Mouse (Mus musculus): Measurements from ENCODE around the gene Tifa.
A peak's percentile ranks its signal among the peaks of the same experiment; 100 is the strongest.
"Not testable (repeated sequence)": the region's sequence is repeated elsewhere in the genome, so short reads cannot be mapped to it uniquely, and the experiment has no call there.

Tifa gene

GRCm38 (mm10) chr3:127789500-127790191 lies at the start of gene Tifa:
Gene Tifa (plus strand): TSS chr3:127789805.
- DNase-seq (ENCODE audit: low spot score) = peak; percentile 44

- DNase-seq (ENCODE audit: low spot score) = no peak
Measured at GRCm38 (mm10) chr3:127741473-127741872, 48.1 kb upstream of the Tifa start.

DNA sequence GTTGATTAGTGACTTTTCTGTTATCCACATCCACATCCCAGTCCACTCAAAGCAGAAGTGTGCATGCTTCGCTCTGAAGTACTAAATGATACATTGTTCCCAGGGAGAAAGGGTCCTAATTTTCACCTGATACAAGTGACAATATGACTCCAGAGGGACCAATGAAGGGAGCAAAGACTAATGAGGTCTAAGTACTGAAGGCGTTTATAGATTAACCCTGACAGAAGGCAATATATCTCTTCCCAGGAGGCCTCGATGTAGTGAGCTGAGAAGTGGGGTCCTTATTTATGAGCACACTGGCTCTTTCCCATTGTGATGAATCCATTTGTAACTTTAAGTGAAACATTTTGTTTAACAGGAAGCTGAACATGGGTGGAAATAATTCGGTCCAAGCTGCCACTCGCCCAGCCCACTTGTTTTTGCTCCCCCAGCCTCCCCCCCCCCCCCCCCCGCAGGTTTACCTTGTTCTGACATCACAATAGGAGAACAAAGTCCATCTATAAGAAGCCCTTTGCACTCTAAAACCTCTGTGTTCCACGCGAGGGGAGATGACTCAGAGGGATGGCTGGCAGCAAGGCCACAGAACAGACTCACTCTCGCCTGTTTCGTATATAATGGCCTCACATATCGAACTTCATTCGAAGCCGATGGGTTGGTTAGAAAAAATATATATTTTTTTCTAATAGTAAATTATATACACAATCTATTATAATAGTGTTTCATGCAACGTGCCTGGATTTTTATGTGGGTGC lies 45.8 kb upstream of the Tifa start:
- no peak for DNase-seq (ENCODE audit: low spot score)

DNA sequence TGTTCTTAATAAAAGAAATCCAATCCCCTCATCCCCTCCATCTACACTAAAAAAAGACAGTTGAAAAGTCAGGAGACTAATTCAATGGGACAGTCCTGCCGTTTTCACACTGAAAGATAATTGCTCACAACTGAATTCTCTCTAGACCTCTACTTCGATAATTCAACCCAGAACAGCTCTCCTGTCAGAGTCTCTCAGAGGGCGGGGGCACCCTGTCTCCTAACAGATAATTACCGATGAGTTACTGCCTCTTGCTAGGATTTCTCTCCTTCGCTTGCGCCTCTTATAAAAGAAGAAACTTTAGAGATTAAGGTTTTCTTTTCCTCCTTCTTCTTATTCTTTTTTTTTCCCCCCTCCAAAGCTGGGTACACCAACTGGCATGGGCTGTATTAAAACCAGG lies 44.1 kb upstream of the Tifa start:
- DNase-seq (ENCODE audit: low spot score) = no peak

DNA sequence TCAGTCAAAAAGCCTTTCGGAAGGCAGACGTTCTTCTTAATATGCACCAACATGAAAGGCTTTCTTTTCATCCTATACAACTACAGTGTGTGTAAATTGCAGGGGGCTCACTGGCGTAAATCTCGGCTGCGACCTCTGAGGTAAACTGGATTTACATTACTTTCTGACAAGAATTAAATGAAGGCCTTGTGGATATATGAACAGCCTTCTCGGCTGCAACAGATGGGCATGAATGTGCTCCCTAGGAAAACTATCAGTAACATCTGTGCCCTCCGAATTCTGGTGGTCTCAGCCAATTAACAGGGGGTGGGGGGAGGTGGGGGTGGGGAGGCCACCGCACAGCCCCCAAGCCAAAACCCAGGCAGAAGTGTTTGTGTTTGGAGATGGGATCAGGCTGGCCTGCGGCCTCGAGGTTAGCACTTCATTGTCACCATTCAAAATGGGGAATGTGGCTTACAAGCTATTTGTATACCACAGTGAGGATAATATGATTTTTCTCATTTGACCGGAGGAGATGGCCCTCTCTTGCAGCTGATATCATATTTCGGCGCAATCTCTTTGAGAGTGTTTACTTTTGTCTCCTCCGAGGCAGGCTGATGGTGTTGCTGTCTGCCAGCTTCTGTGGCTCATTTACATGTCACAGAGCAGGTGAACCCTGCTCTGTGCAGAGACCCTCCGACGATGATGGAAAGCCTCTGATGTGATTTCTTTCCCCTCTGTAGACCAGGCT lies 43.5 kb upstream of the Tifa start:
- DNase-seq (ENCODE audit: low spot score) = no peak

DNA sequence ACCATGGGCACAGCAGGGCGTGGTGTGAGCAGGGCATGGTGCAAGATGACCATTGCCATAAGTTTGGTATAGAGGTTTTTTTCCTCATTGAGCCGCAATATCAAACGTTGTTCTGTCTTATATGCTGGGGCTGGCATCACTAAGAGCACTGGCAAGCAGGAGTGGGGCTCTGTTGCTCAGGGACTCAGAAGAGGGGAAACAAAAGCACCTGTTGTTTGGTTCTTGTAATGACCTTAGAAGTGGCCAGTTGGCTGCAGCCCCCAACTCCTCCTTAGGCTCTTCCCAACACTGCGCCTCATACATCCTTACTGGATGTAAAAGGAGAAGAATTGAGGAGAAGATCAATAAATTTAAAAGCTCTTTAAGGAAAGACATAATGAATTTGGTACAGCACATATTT lies 41.0 kb upstream of the Tifa start:
- no peak for DNase-seq (ENCODE audit: low spot score)

GRCm38 (mm10) chr3:127749266-127749665 lies 40.3 kb upstream of the Tifa start:
- DNase-seq (ENCODE audit: low spot score) = no peak

DNA sequence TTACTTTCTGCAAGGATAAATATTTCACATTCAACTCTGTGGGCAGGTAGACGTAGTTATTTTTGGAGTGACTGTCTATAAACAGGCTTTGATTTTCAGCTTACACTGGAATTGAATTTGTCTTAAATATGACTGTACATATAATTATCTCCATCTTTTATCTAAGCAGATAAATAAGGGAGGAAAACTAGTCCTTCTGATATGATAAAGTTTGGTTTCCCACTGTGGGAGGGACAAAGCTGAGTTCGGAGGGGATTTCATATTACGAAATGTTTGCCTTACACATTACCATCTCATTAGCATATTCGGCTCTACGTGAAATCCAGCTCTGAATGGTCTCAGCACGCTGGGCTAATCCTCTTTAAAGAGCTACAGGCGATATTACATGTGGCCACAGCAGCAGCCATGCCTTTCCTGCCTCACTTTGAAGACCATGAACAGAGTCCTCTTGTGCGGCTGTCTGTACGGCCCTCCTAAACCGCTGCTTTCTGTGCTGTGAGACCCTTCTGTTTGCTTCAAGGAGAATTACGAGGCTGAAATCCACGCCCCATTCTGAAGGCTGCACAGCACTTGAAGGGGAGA lies 39.5 kb upstream of the Tifa start:
- no peak for DNase-seq (ENCODE audit: low spot score)

GRCm38 (mm10) chr3:127756458-127756857 lies 33.1 kb upstream of the Tifa start:
- no peak for DNase-seq (ENCODE audit: low spot score)

DNA sequence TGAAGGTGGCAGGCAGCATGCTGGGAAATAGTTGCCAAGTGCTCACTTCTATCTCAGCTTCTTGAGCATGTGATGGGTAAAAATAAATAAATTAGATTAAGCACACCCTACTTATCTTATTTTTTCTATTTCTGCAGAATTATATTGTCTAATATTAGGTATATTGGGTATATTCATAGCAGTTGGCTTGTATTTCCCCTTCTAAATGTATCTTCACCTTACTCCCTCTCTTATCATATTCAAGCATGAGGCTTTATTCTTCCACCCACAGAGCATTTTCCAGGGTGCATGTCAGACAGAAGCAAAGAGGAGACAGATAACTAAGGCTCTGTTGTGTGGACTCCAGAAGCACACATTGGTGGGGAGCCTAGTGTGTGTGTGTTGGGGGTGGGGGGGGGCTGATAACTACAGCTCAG lies 31.7 kb upstream of the Tifa start:
- no peak for DNase-seq (ENCODE audit: low spot score)

DNA sequence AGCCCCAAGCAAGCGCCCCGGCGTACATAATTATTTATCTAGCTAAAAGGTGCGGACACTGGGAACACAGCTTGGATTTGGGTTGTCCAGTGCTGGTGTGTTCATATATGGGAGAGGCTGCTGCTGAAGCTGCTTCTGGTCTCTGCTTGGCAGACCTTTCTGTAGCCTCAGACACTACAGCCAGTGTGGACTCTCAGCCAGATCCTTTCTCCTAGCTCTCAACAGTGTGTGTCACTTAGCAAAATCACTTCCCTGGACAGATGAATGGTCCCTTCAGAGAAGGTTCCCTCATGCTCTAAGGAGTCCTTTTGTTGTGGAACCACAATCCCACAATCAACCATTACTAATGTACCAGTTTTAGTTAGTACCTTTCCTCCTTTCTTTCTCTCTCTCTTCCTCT lies 30.8 kb upstream of the Tifa start:
- DNase-seq (ENCODE audit: low spot score) = no peak

DNA sequence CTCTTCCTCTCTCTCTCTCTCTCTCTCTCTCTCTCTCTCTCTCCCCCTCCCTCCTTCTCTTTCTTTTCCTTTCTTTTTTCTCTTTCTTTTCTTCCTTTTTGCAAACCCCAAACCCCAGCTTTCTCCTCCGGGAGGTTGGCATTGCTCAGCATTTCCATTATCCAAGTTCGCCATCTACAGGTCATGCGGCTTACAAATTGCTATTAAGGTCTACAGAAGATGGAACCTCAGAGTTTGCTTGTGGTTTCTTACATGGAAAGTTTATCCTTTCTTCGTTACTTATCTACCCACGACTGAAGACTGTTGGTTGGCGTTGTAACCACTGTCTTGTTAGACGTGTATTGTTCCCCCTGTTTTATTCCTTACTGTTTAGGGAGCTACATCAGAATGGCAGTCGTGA lies 30.4 kb upstream of the Tifa start:
- peak; percentile 31 for DNase-seq (ENCODE audit: low spot score)

DNA sequence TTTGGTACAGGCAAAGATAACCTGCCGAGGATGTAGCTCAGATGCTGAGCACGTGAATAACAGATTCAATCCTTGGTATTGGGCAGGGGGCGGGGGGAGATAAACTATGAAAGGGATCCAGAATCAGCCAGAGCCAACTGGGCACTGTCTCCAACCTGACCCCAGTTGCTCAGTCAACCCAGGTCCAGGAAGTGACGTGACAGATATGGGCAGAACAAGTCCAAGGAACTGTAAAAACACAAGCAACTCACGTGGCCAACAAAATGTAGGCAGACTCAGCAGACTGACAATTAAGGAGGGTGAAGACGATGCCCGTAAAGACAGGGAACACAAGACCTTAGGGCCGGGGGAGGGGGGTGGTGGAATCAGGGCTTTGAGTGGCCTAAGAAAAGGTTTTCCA lies 27.2 kb upstream of the Tifa start:
- no peak for DNase-seq (ENCODE audit: low spot score)

DNA sequence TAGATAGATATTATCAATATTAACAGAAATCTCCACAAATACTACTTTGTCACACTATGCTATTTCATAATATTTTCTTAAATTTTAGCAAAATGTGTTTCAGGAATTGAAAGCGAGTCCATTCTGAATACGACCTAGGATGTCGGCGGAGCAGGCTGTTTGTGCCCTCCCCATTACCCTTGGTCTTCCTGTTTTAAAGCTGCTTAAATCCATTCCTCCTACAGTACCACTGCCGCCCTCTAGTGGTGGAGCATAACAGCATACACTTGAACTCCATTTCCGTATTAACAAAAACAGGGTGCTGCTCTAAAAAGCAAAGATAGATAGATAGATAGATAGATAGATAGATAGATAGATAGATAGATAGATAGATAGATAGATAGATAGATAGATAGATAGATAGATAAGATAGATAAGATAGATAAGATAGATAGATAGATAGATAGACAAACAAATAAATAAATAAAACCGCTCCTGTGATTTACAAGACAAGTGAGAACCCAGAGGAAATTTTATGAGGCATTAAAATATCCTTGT lies 26.5 kb upstream of the Tifa start:
- peak; percentile 70 for DNase-seq (ENCODE audit: low spot score)

DNA sequence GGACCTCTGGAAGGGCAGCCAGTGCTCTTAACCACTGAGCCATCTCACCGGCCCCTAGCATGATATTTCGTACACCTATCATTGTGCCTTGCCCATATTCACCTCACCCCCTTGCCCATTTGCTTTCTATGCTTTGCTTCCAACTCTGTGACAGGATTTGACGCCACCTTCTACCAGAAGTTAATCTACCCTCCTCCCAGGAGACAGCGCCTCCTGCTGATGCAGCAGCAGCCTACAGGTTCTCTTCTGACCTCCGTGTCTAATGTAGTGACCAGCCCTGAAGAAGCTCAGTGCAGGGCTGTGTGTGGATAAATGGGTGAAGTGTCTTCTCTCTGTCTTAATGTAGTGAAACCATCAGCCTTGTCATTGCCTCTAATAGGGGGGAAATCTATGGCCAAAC lies 25.1 kb upstream of the Tifa start:
- DNase-seq (ENCODE audit: low spot score) = no peak

DNA sequence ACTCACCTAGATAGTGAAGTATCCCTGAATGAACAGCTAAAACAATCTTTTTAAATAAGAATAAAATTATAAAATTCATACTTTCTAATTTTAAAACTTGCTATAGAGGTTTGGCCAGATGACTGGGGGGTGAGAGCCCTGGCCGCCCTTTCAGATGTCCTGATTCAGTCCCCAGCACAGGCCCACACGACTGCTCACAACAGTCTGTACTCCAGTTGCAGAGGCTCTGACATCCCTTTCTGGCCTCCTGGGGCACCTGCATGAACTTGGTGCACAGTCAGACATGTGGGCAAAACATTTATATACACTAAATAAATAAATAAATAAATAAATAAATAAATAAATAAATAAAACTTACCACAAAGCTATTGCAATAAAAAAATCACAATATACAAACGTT lies 23.6 kb upstream of the Tifa start:
- DNase-seq (ENCODE audit: low spot score) = no peak

DNA sequence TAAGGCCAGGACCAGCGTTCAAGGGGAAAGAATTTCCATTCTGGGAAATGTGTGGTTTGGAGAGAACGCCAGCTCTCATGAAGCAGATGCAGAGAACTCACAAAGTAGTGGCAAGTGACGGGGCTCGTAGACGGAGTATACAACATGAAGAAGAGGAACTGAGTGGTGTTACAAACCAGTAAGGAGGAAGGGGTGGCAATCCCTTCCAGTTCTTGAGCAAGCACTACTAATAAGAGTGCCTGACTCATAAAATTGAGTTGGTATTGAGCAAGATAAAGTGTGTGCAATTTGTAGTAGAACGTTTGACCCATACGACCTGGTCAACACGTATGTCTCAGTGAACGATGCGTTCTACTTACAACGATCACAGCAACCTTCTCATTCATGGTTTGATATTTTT lies 20.5 kb upstream of the Tifa start:
- no peak for DNase-seq (ENCODE audit: low spot score)

DNA sequence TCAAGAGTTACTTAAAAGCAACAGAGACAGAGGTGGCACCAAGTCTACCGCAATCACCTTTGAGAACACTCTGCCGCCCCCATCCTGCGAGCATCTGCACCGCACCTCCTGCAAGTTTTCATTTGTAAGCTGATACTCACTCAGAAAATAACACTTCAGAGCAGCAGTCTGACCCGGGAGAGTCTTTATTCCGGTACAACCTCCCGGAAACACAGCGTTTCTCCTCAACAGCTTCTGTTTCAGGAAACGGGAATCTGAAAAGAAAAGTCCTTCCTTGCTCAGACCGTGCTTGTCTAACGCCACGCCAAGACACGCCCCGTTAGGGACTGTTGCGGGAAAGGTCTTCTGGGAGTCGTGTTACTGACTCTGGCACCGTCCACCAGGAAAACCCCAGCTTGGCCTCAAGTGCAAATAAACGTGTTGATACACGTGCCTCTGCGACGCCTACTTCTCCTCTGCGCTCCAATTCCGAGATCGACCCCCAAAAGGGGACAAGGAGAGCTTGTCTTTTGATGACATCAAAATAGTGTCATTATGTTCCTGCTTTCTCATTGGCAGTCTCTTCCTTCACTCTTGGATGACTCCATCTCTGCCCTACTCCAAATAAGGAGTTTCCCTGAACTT lies 9.5 kb upstream of the Tifa start, which contains the start of gene Alpk1:
Gene Alpk1 (minus strand): TSS at position 507 of the 624 bp plus-strand sequence.
- peak; percentile 46 for DNase-seq (ENCODE audit: low spot score)

DNA sequence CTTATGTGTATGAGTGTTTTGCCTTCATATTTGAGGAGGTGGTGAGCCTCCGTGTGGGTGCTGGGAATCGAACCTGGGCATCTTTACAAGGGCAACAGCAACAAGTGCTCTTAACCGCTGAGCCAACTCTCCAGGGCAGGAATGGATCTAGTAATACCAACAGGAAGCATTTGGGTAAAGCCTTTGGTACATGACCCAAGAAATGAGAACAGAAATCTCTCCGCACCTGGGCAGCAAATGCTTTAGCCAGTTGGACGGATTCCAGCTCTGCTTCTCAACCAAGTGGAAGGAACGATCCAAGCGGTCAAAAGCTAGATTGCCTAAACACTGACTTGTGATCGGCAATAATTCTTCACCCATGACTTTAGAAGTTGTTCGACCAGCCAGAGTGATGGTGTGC lies 8.7 kb upstream of the Tifa start:
- no peak for DNase-seq (ENCODE audit: low spot score)

GRCm38 (mm10) chr3:127782921-127783320 lies 6.7 kb upstream of the Tifa start:
- no peak for DNase-seq (ENCODE audit: low spot score)

DNA sequence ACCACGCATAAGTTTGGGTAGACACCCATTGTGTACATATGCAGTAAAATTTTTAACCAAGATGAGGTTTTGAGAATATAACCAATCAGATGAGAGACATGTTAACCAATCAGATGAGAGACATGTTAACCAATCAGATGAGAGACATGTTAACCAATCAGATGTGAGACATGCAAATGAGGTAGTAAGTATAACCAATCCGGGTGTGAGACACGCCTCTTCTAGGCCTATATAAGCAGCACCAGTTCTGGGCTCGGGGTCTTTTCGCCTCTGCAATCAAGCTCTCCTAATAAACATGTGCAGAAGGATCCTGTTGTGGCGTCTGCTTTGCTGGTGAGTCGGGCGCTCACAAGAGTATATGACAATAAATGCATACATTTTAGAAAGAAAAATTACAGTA lies 5.9 kb upstream of the Tifa start:
- DNase-seq (ENCODE audit: low spot score) = not testable (repeated sequence)

- no peak for DNase-seq (ENCODE audit: low spot score)
Measured at GRCm38 (mm10) chr3:127787032-127787431, 2.6 kb upstream of the Tifa start.

Data from ovary, postnatal 14 days (tissue).